Mouse (Mus musculus): ENCODE measurements around the gene Bst1.
A peak's percentile ranks its signal among the peaks of the same experiment; 100 is the strongest.

The Bst1 gene

DNA sequence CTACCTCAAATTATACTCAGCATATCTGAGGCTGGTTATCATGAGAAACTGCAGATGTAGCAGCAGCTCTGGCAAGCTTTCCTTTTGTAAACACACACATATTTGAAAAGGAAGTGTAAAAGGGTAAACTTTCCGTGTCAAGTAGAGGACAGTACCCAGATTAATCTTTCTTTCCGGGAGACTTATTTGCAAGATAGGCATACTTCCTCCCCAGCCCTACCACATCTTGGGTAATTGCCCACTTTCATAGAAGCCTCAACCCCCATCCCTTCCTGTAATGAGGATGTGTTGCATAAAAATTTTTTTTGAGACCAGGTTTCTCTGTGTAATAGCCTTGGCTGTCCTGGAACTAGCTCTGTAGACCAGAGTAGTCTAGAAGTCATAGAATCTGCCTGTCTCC lies 37.1 kb downstream of the Bst1 start:
- DNase-seq (ENCODE audit: low spot score in 2 of 2), result no peak

DNA sequence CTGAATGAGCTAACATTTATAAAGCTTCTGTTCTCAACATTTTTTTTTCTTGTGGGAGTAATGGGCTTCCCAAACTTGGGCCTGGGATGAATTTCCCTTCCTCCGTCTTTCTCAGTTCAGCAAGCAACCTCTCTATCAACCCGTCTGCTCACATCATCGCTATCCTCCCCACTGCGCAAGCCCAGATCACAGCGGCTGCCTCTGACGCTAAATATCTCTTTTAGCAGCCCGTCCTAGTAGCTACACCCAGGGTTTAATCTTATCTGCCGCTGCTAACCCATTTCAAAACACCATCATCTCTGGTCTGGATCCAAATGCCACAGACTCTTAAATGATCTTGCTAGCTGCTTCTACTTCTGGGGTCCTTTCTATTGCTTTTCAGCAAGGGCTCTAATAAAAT lies 41.0 kb downstream of the Bst1 start:
- DNase-seq (ENCODE audit: low spot score in 2 of 2), result no peak

DNA sequence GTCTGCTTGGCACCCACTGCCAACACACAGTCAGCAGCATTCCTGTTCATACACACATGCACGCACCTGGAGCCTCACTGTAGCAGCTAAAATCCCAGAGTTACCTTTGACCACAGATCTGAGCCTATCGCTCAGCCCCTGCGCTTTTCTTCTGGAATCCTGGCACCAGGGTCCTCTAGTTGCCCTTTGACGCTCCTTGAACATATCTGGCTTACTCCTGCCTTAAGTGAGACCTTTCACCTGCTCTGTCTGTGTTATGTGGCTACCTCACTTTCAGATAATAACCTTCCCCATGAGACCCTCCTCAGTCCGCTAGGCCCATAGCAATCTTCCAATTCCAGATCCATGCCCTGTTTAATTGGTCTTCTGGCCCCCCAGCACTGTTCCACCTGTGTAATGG lies 41.4 kb downstream of the Bst1 start:
- no peak for DNase-seq (ENCODE audit: low spot score in 2 of 2)

DNA sequence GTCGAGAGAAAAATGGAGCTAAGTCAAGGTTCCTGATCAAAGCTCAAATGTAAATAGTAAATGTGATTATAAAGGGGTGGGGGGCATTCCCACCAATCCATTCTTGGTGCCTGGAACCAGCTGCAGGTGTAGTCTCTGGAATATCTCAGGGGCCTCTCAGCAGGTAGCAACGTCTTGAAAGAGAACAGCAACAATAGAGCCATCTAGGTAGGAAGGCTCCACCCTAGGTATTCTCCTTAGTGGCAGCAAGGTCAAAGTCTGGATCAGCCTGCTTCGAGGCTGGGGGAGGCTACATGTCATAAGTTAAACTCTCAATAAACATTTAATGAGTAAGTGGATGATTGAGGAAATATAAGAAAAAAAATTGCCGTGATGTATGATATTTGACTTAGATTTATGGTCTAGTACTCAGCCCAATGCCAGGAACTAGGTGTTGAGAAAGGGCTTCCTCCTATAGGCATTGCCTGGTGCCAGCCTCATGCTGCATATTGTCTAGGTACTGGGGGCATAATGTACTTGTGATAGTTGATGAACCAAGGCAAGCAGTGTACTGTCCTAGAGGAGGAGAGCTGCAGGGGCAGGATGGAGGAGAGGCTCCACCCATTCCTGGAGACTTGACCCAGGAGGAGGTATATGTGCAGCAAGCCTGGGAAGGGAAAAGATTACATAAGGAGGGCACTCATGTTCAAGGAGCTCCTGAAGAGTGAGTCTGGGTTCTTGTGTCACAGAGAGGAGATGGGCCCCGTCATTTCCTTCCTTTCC lies 42.2 kb downstream of the Bst1 start:
- DNase-seq (ENCODE audit: low spot score in 2 of 2), result no peak

DNA sequence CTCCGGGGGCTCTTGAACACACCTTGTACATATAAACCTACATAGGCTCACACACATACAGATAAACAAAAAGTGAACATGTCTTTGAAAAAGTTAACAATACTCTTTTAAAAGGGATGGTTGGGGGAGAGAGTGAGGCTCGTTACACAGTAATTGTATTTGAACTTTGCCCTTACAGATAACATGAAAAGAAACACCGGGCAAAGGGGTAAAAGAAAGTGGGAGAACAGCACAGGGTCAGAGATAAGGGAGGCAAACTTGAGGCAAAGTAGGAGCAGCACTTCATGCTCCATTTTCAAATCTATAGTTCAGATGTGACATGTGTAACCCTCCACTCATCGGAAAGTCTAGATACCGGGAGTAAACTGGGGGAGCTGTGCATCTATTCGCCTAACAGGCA lies 45.0 kb downstream of the Bst1 start:
- DNase-seq (ENCODE audit: low spot score in 2 of 2), result no peak

DNA sequence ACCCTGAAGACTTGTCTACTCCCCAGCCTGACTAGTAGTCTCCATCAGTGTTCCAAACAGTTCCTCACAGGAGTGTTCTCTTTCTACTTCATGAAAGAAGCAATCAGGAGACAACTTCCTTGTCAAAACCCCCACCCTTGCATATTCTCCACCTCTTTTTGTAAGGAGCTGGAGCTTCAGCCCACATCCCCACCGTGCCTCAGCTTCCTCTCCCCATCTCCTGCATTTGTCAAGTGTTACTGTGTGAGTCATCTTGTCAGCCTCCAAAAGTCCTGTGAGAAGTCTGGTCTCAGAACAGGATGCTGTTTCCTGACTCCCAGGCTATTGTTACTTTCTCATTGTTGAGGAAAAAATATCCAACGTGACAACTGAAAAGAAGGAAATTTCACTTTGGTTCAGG lies 46.6 kb downstream of the Bst1 start:
- no peak for DNase-seq (ENCODE audit: low spot score in 2 of 2)

DNA sequence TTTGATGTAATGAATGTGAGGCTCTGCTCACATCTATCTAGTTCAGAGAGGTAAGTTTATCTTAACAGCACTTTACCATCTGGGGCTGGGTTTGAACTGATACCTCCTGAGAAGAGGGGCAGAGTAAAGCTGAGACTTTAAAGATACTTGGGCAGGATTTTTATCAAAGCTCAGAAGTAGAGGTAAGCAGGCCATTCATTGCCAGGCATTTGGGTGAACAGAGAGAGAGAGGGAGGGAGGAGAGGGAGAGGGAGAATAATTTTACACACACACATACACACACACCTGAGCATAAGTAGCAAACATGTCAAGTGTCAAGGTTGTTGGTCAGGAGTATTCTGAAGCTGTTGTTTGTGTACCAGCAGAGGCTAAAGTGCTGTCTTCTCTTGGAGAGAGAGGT lies 49.6 kb downstream of the Bst1 start, which contains the start of gene Cd38:
Gene Cd38 (plus strand): TSS at position 301 of the 400 bp plus-strand sequence.
- DNase-seq (ENCODE audit: low spot score in 2 of 2), result no peak

DNA sequence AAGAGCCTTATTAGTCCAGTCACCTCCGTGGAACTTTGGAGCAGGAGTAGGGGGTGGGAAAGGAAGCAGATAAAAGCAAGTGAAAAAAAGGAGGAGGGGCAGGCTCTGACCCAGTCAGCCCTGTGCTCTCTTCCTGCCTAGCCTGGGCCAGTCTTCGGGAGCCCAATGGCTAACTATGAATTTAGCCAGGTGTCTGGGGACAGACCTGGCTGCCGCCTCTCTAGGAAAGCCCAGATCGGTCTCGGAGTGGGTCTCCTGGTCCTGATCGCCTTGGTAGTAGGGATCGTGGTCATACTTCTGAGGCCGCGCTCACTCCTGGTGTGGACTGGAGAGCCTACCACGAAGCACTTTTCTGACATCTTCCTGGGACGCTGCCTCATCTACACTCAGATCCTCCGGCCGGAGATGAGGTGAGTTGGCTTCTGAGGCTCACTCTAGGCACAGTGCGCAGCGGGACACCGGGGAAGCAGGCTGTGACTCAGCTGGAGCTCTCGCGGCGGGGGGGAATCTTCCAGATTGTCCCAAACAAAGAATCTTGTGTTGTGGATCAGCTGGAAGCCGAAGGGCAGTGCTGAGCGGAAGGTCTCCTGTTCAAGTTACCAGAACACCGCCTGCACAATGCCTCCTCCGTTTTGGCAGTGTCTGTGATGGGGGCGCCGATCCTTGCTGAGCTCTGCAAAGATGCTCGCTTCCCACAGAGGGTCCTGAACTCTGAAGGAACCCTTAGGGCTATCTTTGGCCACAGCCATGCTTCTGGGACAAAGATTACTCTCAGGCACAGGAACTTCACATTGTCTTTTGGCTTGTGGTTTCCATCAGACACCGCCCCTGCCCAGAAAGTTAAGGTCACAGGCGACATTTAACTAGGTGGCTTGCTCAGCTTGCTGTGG lies 50.3 kb downstream of the Bst1 start:
- DNase-seq (ENCODE audit: low spot score in 2 of 2), result peak; percentile 32 to 46

DNA sequence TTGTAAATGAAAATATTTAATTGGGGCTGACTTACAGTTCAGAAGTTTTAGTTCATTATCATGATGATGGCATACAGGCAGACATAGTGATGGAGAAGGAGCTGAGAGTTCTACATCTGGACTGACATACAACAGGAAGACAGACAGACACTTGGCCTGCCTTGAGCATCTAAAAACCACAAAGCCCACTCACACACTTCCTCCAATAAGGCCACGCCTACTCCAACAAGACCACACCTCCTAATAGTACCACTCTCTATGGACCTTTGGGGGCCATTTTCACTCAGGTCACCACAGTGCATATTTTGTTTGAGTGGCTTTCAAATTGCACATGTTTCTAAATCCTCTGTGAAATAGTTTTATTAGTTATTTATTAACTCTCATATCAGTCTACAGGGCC lies 53.2 kb downstream of the Bst1 start:
- DNase-seq (ENCODE audit: low spot score in 2 of 2), result peak in 1 of 2 experiments; percentile 51

DNA sequence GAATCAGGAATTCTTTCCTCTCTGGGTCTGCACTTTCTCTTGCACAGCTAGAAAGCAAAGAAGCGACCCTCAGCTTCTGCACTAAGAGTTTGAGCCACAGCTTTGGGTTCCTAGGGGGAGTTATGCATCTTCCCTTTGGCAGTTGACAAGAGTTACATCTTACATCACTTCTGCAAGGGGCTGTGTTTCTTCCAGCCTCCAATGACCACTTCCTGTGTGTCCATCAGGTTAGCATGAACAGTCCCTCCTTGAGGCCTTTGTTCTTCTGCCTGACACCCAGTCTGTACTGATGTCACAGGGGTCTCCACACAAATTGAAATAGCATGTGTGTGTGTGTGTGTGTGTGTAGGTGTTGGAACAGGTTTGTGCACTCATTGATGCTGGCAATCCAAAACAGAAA lies 54.0 kb downstream of the Bst1 start:
- no peak for DNase-seq (ENCODE audit: low spot score in 2 of 2)

DNA sequence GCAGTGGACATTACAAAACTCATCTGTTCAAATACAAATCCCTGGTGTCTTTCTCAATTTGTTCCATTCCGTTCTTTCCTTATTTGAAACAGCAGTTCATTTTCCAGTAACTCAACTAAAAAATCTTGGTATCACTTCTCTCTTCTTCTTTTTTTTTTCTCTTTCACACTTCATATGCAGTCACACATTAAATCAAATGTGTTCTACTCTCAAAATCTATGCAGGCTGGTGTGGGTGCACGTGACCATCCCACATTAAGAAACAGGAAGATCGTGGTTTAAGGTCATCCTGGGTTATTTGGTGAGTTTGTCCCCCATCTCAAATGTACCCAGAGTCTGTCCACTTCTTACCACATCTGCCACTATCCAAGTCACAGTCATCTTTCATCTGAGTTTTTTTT lies 63.3 kb downstream of the Bst1 start:
- no peak for DNase-seq (ENCODE audit: low spot score in 2 of 2)

DNA sequence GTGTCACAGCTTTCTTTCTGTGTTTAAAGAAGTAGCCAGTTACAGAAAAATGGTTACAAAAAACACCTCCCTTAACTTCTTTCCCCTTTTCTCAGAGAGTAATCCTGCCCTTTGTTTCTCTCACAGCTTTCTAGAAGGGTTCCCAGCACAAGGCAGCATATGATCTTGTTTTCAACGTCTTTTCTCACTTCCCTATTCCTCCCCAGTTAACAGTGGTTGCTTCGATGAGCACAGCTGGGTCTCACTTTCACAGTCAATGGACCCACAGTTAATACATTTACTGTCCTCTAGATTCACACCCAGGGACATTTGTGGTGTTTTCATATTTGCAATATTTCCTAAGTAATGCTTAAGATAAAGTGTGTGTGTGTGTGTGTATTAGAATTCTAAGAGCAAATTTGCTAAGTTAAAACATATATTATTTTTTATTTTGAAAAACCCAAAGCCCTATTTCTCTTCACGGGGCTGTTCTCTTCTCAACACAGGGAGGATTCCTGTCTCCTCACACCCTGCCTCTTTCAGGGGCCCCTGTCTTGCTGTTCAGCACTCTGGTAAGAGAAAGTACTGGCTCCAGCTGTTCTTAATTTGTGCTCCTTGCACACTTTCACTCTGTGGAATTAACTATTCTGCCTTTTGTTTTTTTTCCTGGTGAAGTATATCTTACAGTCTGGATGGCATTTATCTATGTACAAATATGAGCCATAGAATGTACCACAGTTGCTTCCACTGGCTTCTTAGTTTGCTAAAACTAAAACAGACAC lies 66.6 kb downstream of the Bst1 start:
- peak in 1 of 2 experiments; percentile 31 for DNase-seq (ENCODE audit: low spot score in 2 of 2)

DNA sequence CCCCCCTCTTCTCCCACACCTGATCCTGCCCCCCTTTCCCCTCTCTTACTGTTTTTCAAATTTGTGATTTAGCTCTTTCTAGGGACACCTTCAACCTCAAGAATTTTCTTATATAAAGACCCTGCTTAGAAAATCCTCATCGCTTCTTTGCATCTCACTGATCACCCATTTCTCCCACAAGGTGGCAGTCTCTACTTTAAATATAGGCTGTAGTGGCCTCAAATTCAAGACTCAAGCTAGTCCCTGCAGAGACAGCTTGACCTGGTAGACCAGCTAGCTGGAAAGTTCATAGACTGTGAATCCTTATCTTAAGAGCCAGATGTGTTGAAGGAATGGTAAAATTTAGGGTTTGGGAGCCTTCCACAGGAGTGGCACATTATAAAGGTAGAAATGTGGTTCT lies 73.7 kb downstream of the Bst1 start:
- DNase-seq (ENCODE audit: low spot score in 2 of 2), result peak in 1 of 2 experiments; percentile 48

All from spleen, postnatal 10 days (tissue).